Mouse (Mus musculus) liver, adult 2 months (tissue): ENCODE measurements around the gene Nup107.

Source experiments
- CTCF ChIP-seq: fragments of 200-500 bp; IDR thresholded peaks from 2 replicates; pipeline ENCODE4 v1.5.1; 2011; ENCODE audit warnings: low read depth, low read length, control low read depth
- POLR2A ChIP-seq: fragments of 200-500 bp; IDR thresholded peaks from 2 replicates; pipeline ENCODE4 v1.6.1; 2011; ENCODE audit warnings: low read length, control low read depth; ENCODE audit not compliant: insufficient read depth; ENCODE audit errors: extremely low read depth

DNA sequence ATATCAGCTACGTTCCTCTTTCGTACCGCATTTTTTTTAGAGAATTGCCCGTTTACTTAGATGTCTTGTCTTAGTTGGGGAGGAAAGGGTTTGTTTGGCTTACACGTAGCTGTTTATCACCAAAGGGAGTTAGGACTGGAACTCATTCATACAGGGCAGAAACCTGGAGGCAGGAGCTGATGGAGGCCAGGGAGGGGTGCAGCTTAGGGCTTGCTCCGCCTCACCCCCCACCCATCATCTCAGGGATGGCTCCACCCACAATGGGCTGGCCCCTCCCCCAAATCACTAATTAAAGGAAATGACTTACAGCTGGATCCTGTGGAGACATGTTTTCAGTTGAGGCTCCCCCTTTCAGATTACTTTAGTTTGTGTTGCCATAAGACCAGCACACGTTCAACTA, 44.8 kb downstream of the Nup107 start:
- TF ChIP-seq CTCF = no peak
- TF ChIP-seq POLR2A = no peak
